ENCODE assay signal across 19 mouse cellular contexts in the genomic region with DNA sequence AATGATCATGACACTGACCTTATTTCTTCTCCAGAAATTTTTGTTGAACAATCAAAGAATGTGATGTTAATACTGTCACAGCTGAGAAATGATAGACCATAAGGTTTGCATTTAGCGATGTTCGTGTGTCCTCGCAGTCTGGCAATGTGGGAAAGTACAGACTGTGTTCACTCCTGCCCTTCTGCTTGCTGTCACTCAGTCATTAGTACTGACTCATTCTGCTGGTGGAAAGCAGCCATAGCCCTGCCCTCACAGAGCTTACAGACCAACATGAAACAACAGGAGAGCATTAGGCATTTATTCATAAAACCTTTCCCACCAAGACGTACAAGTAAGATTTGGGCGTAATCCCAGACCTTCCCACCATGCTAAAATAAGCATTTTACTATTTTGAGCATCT. TPM values are rescaled to one million over a fixed set of nuclear protein-coding genes. Genes with fewer than 3 reads are reported as not detected.
DNase-seq lines count a peak whose midpoint lies in the region; ATAC-seq and TF ChIP-seq lines count a peak whose summit lies in the region.
"Had no signal": no experiment of that assay in that cellular context is flagged by ENCODE, and none has a peak within 500 bp of the region (broad histone marks: within the 10 kb centered on the region; RNA-seq: fewer than 3 reads in every experiment).

No protein-coding gene starts in this region.

- no peak overlapping the region for H3K9ac ChIP-seq in forebrain, embryonic 13.5 days
- H3K9ac ChIP-seq: midbrain, embryonic 15.5 days had no signal

- no peak overlapping the region for H3K4me2 ChIP-seq in forebrain, embryonic 13.5 days
- H3K4me2 ChIP-seq: midbrain, embryonic 15.5 days had no signal

- no peak overlapping the region for H3K27ac ChIP-seq in forebrain, embryonic 13.5 days
- H3K27ac ChIP-seq in forebrain, embryonic 10.5 days = no peak overlapping the region
- peak overlapping the region; percentile 4; the same call in 1 of the 2 replicates for H3K27ac ChIP-seq in left cerebral cortex, adult 2 months
- H3K27ac ChIP-seq: embryonic facial prominence, embryonic 10.5 days; heart, adult 2 months; macrophage; midbrain, embryonic 15.5 days had no signal

- no peak for DNase-seq in forebrain, embryonic 10.5 days (ENCODE audit: extremely low spot score, low spot score)
- no peak for DNase-seq in left cerebral cortex, adult 2 months (ENCODE audit: extremely low spot score in 1 of 2, low spot score in 2 of 2)
- DNase-seq in left cerebral cortex, adult 18-20 months (ENCODE audit: low spot score in 2 of 2) = no peak
- DNase-seq in adipocyte (ENCODE audit: low spot score) = peak; percentile 69
- peak; percentile 59 for DNase-seq in layer of hippocampus, adult 9-11 months
- no peak for DNase-seq in thymus, postnatal 25 days
- DNase-seq: cerebellum, adult 9-11 months; heart, adult 2 months; heart, postnatal 10 days; kidney, adult 9 months; lung, adult 18-20 months; spleen, adult 18-20 months had no signal

- no peaks in the 10 kb centered on the region for H3K27me3 ChIP-seq in forebrain, embryonic 13.5 days
- no peaks in the 10 kb centered on the region for H3K27me3 ChIP-seq in forebrain, embryonic 10.5 days (ENCODE audit: poor library complexity, severe bottlenecking)
- H3K27me3 ChIP-seq: midbrain, embryonic 15.5 days had no signal

- H3K4me3 ChIP-seq in forebrain, embryonic 13.5 days = no peak overlapping the region
- no peak overlapping the region for H3K4me3 ChIP-seq in forebrain, embryonic 10.5 days
- no peak overlapping the region for H3K4me3 ChIP-seq in left cerebral cortex, adult 2 months
- H3K4me3 ChIP-seq: embryonic facial prominence, embryonic 10.5 days; heart, adult 2 months; midbrain, embryonic 15.5 days had no signal

- no peaks in the 10 kb centered on the region for H3K4me1 ChIP-seq in forebrain, embryonic 13.5 days
- H3K4me1 ChIP-seq in forebrain, embryonic 10.5 days = 0 out of 2 replicates have a peak, but pooled peaks cover 2% of the 10 kb centered on the region
- H3K4me1 ChIP-seq: embryonic facial prominence, embryonic 10.5 days; midbrain, embryonic 15.5 days had no signal

- intact Hi-C loops in left cerebral cortex, adult 2 months (cut with DNase I) = no loop called here

- TF ChIP-seq CTCF in left cerebral cortex, adult 2 months (IDR thresholded peaks at IDR 0.05) = no peak

- no peaks in the 10 kb centered on the region for H3K9me3 ChIP-seq in forebrain, embryonic 13.5 days (replicated peaks)
- H3K9me3 ChIP-seq in forebrain, embryonic 10.5 days = no peaks in the 10 kb centered on the region
- H3K9me3 ChIP-seq: embryonic facial prominence, embryonic 10.5 days; G1E; midbrain, embryonic 15.5 days had no signal

- H3K36me3 ChIP-seq in forebrain, embryonic 13.5 days (ENCODE audit: poor library complexity, severe bottlenecking) = no peaks in the 10 kb centered on the region
- H3K36me3 ChIP-seq in forebrain, embryonic 10.5 days (replicated peaks) = no peaks in the 10 kb centered on the region
- H3K36me3 ChIP-seq: embryonic facial prominence, embryonic 10.5 days; midbrain, embryonic 15.5 days had no signal

- 86% methylated on average over 5 of the region's 5 CpGs for WGBS in forebrain, embryonic 13.5 days
- WGBS in forebrain, embryonic 10.5 days = 88% methylated on average over 5 of the region's 5 CpGs

- 0 out of 2 replicates have a peak, but pooled peaks have one; percentile 53 for ATAC-seq in forebrain, embryonic 13.5 days
- ATAC-seq in monocyte, adult 5-6 weeks (replicated peaks; ENCODE audit: insufficient number of reproducible peaks, low FRiP score, low TSS enrichment, poor library complexity, severe bottlenecking) = no peak
- ATAC-seq: hindbrain, embryonic 16.5 days; midbrain, embryonic 15.5 days had no signal

RNA-seq across cellular contexts. Expression of gene Ell2, which starts 47.8 kb away (rescaled TPM):
- polyA plus RNA-seq in forebrain, embryonic 13.5 days (2015; fragmentation: Nextera tagmentation; extraction: Ambion mirVana) = 1.5 and 2.0 TPM in 2 replicates
- polyA plus RNA-seq in forebrain, embryonic 10.5 days (2016; fragmentation: Nextera tagmentation; extraction: Ambion mirVana) = 5.3 and 5.4 TPM in 2 replicates
- 10 to 100 TPM; 44.2 to 45.7 TPM for total RNA-seq in left cerebral cortex, adult 2 months (2021)
- 10 to 100 TPM; 46.4 to 59.8 TPM for total RNA-seq in left cerebral cortex, adult 18-20 months (2021)
- 24.9 to 61.1 TPM (median 45.2 TPM) in 3 replicates for total RNA-seq in monocyte, adult 5-6 weeks (2017)

Comparison
In these comparisons a context has a peak if more than half of its experiments do, and no peak if none do; other contexts are left out.
1. DNase-seq: peak in adipocyte (single experiment) and layer of hippocampus, adult 9-11 months (single experiment); none in forebrain, embryonic 10.5 days (single experiment), left cerebral cortex, adult 2 months (0 of 2), left cerebral cortex, adult 18-20 months (0 of 2) and thymus, postnatal 25 days (single experiment).